ENCODE assay signal across 8 mouse cellular contexts in the genomic region with DNA sequence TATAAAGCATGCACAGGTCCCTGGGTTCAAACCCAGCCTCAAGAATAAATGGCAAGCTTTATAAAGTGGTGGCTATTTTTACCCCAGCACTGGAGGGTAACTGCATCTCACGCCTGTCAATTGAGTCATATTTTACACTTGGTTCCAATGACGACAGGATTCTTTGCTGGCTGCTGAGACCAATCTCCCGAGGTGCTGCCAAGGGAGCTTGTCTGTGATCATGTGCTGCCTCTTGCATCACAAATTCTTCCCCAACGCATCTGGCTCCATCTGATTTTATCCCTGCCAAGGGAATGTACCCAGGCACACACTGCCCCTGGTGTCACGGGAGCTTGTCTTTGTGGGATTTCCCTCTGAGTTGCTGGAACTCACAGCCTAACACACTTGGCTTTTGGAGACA.
A peak's percentile ranks its signal among the peaks of the same experiment; 100 is the strongest.
DNase-seq lines count a peak whose midpoint lies in the region; ATAC-seq and TF ChIP-seq lines count a peak whose summit lies in the region.

No protein-coding gene starts in this region.

- no peak for TF ChIP-seq CTCF in gastrocnemius, adult 2 months (IDR thresholded peaks at IDR 0.05)

- no peak overlapping the region for H3K9ac ChIP-seq in kidney, embryonic 15.5 days
- H3K9ac ChIP-seq in midbrain, embryonic 15.5 days, result no peak overlapping the region

- no peaks in the 10 kb centered on the region for H3K36me3 ChIP-seq in kidney, embryonic 15.5 days
- no peaks in the 10 kb centered on the region for H3K36me3 ChIP-seq in midbrain, embryonic 15.5 days (replicated peaks)

- no peak for ATAC-seq in kidney, embryonic 15.5 days (replicated peaks; ENCODE audit: low FRiP score)
- no peak for ATAC-seq in midbrain, embryonic 15.5 days (replicated peaks)

- intact Hi-C loops in gastrocnemius, adult 2 months (cut with DNase I), result no loop called here
- intact Hi-C loops in gastrocnemius, postnatal 14 days (cut with DNase I; ENCODE audit: low total_unique reads), result no loop called here

- H3K27me3 ChIP-seq in kidney, embryonic 15.5 days, result no peaks in the 10 kb centered on the region
- H3K27me3 ChIP-seq in midbrain, embryonic 15.5 days (replicated peaks), result no peaks in the 10 kb centered on the region

- no peak overlapping the region for H3K27ac ChIP-seq in gastrocnemius, adult 2 months
- no peak overlapping the region for H3K27ac ChIP-seq in kidney, embryonic 15.5 days
- no peak overlapping the region for H3K27ac ChIP-seq in midbrain, embryonic 15.5 days

- no peaks in the 10 kb centered on the region for H3K4me1 ChIP-seq in kidney, embryonic 15.5 days
- H3K4me1 ChIP-seq in midbrain, embryonic 15.5 days, result no peaks in the 10 kb centered on the region

- 48% methylated on average over 5 of the region's 5 CpGs for WGBS in kidney, embryonic 15.5 days
- WGBS in midbrain, embryonic 15.5 days, result 53% methylated on average over 5 of the region's 5 CpGs

- DNase-seq in gastrocnemius, adult 2 months, result peak; percentile 68
- no peak for DNase-seq in gastrocnemius, postnatal 4 days (ENCODE audit: low spot score in 2 of 2)
- DNase-seq in NIH3T3 (ENCODE audit: low read depth), result peak; percentile 81
- peak; percentile 28 for DNase-seq in gastrocnemius, postnatal 14 days
- DNase-seq in layer of hippocampus, postnatal 14 days (ENCODE audit: low spot score in 2 of 2), result peak; percentile 12 to 18
- no peak for DNase-seq in kidney, postnatal 4 days

- H3K9me3 ChIP-seq in kidney, embryonic 15.5 days (replicated peaks), result no peaks in the 10 kb centered on the region
- no peaks in the 10 kb centered on the region for H3K9me3 ChIP-seq in midbrain, embryonic 15.5 days

- no peak overlapping the region for H3K4me2 ChIP-seq in kidney, embryonic 15.5 days
- no peak overlapping the region for H3K4me2 ChIP-seq in midbrain, embryonic 15.5 days

- no peak overlapping the region for H3K4me3 ChIP-seq in gastrocnemius, adult 2 months
- no peak overlapping the region for H3K4me3 ChIP-seq in kidney, embryonic 15.5 days (replicated peaks)
- no peak overlapping the region for H3K4me3 ChIP-seq in midbrain, embryonic 15.5 days

Comparison
In these comparisons a context has a peak if more than half of its experiments do, and no peak if none do; other contexts are left out.
1. DNase-seq: peak in gastrocnemius, adult 2 months (single experiment), NIH3T3 (single experiment), gastrocnemius, postnatal 14 days (single experiment) and layer of hippocampus, postnatal 14 days (2 of 2); none in gastrocnemius, postnatal 4 days (0 of 2) and kidney, postnatal 4 days (0 of 2).